ENCODE assay signal across 13 mouse cellular contexts in the genomic region with DNA sequence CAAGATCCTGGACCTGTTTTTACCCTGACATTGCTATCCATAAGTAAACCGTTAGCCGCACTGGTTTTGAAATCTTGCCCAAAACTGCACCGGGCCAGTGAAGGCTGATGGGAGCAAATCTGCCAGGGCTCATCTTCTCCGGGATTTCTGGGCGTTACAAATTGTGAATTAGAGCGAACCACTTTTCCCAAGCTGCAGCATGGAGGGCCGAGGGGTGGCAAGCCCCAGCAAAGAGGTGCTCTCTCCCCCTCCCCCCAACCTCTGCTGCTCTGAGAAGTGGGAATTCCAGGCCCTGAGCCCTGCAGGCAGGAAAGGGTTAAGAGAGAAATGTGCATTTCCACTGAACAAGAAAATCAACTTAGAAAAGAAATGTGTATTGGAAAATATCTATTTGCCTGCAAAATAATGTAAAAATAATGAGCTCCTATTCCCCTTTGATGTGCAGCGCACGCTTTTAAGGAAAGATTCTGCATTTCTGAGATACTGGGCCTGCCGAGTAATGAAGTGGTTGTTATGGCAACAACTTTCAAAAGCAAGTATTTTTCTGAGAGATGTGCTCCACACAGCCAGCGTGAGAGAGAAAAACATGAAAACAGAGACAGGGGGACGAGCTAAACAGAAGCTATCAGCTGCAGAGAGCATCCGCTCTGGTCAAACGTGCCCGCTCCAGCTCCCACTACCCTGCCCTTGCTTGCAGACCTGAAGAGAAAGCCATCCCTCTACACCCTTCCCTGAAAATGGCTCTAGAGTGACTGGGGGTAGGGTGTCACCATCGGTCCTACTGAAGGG. TPM values are rescaled to one million over a fixed set of nuclear protein-coding genes. Genes with fewer than 3 reads are reported as not detected.
A peak's percentile ranks its signal among the peaks of the same experiment; 100 is the strongest.
DNase-seq lines count a peak whose midpoint lies in the region; ATAC-seq and TF ChIP-seq lines count a peak whose summit lies in the region.
"Had no signal": no experiment of that assay in that cellular context is flagged by ENCODE, and none has a peak within 500 bp of the region (broad histone marks: within the 10 kb centered on the region; RNA-seq: fewer than 3 reads in every experiment).

No protein-coding gene starts in this region.

- WGBS in forebrain, postnatal 0 days = 10% methylated on average over 16 of the region's 16 CpGs
- 12% methylated on average over 16 of the region's 16 CpGs for WGBS in midbrain, embryonic 14.5 days

- no peak overlapping the region for H3K4me3 ChIP-seq in forebrain, postnatal 0 days (ENCODE audit: low read depth, low read length)
- H3K4me3 ChIP-seq in midbrain, embryonic 14.5 days (replicated peaks; ENCODE audit: low read depth, low read length) = no peak overlapping the region
- H3K4me3 ChIP-seq: megakaryocyte, embryonic 14.5 days had no signal

- peak overlapping the region; percentile 62 for H3K27ac ChIP-seq in forebrain, postnatal 0 days (ENCODE audit: low read depth, low read length)
- H3K27ac ChIP-seq in midbrain, embryonic 14.5 days (replicated peaks; ENCODE audit: low read depth, low read length) = peak overlapping the region; percentile 88
- H3K27ac ChIP-seq: stomach, postnatal 0 days had no signal

- H3K4me2 ChIP-seq in forebrain, postnatal 0 days (ENCODE audit: low read depth) = peak overlapping the region; percentile 38
- H3K4me2 ChIP-seq in midbrain, embryonic 14.5 days (ENCODE audit: low read length) = peak overlapping the region; percentile 39

- H3K27me3 ChIP-seq in forebrain, postnatal 0 days (ENCODE audit: insufficient read depth, low read length) = peaks cover 3% of the 10 kb centered on the region; the same call in 1 of the 2 replicates
- no peaks in the 10 kb centered on the region for H3K27me3 ChIP-seq in midbrain, embryonic 14.5 days (ENCODE audit: control insufficient read depth, insufficient read depth, low read length)

- DNase-seq in layer of hippocampus, adult 11-12 months (ENCODE audit: low spot score) = peak; percentile 17
- no peak for DNase-seq in layer of hippocampus, adult 8-10 months (ENCODE audit: low spot score in 2 of 2)
- peak; percentile 73 for DNase-seq in forebrain, postnatal 0 days
- peak; percentile 84 for DNase-seq in midbrain, embryonic 14.5 days
- DNase-seq in gastrocnemius, postnatal 25 days = no peak
- no peak for DNase-seq in gastrocnemius, adult 18-20 months (ENCODE audit: low spot score)
- no peak for DNase-seq in gastrocnemius, postnatal 4 days (ENCODE audit: low spot score in 2 of 2)
- DNase-seq: kidney, postnatal 14 days had no signal

- TF ChIP-seq CTCF in forebrain, postnatal 0 days (IDR thresholded peaks at IDR 0.05; ENCODE audit: low read depth) = no peak

- ATAC-seq in activated CD4-positive, CD25-positive, alpha-beta regulatory T cell, adult 4 months = peak; percentile 43
- ATAC-seq in forebrain, postnatal 0 days = peak; percentile 86
- ATAC-seq in midbrain, embryonic 14.5 days (ENCODE audit: low FRiP score, low TSS enrichment) = peak; percentile 62; the same call in 1 of the 2 replicates

- no peaks in the 10 kb centered on the region for H3K9me3 ChIP-seq in forebrain, postnatal 0 days (ENCODE audit: low read length)
- H3K9me3 ChIP-seq in midbrain, embryonic 14.5 days (ENCODE audit: control insufficient read depth, low read length) = no peaks in the 10 kb centered on the region

- no peak overlapping the region; the same call in 1 of the 2 replicates for H3K9ac ChIP-seq in forebrain, postnatal 0 days
- no peak overlapping the region for H3K9ac ChIP-seq in midbrain, embryonic 14.5 days (replicated peaks; ENCODE audit: low read length)

- no peaks in the 10 kb centered on the region for H3K36me3 ChIP-seq in forebrain, postnatal 0 days (ENCODE audit: insufficient read depth)
- H3K36me3 ChIP-seq in midbrain, embryonic 14.5 days (ENCODE audit: control insufficient read depth, insufficient read depth, low read length) = no peaks in the 10 kb centered on the region

- H3K4me1 ChIP-seq in forebrain, postnatal 0 days (ENCODE audit: insufficient read depth) = 0 out of 2 replicates have a peak, but pooled peaks cover 6% of the 10 kb centered on the region
- peaks cover 33% of the 10 kb centered on the region for H3K4me1 ChIP-seq in midbrain, embryonic 14.5 days (ENCODE audit: control insufficient read depth, insufficient read depth, low read length)
- H3K4me1 ChIP-seq: megakaryocyte, embryonic 14.5 days had no signal

RNA-seq across cellular contexts. Expression of gene Gtsf1l, which starts 24.0 kb away (rescaled TPM):
- not detected for total RNA-seq in layer of hippocampus, adult 8-10 months (2022)
- polyA plus RNA-seq in activated CD4-positive, CD25-positive, alpha-beta regulatory T cell, adult 4 months (2017; shearing (Covaris generic)) = not detected
- not detected in 2 replicates for total RNA-seq in forebrain, postnatal 0 days (2014; rRNA removed)
- polyA plus RNA-seq in forebrain, postnatal 0 days (2015; fragmentation: Nextera tagmentation; extraction: Ambion mirVana) = 0.31 TPM in 1 of 2 replicates, not detected in the other
- polyA plus RNA-seq in midbrain, embryonic 14.5 days (2014; fragmentation: Nextera tagmentation; extraction: Ambion mirVana) = not detected in 2 replicates
- not detected for total RNA-seq in gastrocnemius, postnatal 25 days (2021)
- total RNA-seq in gastrocnemius, adult 18-20 months (2021) = not detected
- total RNA-seq in gastrocnemius, postnatal 4 days (2021) = not detected
- total RNA-seq: liver, adult 2 months had no signal
- polyA plus RNA-seq: heart, embryonic 14.5 days; liver, adult 2 months had no signal

RNA-seq across cellular contexts. Expression of gene Mybl2, which starts 57.1 kb away (rescaled TPM):
- total RNA-seq in layer of hippocampus, adult 8-10 months (2022) = 1 to 10 TPM; 1.0 to 2.8 (median 1.8) TPM
- 1 to 10 TPM; 3.2 to 4.7 TPM for polyA plus RNA-seq in activated CD4-positive, CD25-positive, alpha-beta regulatory T cell, adult 4 months (2017; shearing (Covaris generic))
- total RNA-seq in forebrain, postnatal 0 days (2014; rRNA removed) = 2.8 and 3.0 TPM in 2 replicates
- 2.1 and 3.1 TPM in 2 replicates for polyA plus RNA-seq in forebrain, postnatal 0 days (2015; fragmentation: Nextera tagmentation; extraction: Ambion mirVana)
- polyA plus RNA-seq in midbrain, embryonic 14.5 days (2014; fragmentation: Nextera tagmentation; extraction: Ambion mirVana) = 2.4 and 4.2 TPM in 2 replicates
- total RNA-seq in gastrocnemius, postnatal 25 days (2021) = under 1 TPM; 0.56 to 0.70 TPM
- total RNA-seq in gastrocnemius, adult 18-20 months (2021) = under 1 TPM; 0.12 to 0.25 TPM
- 10 to 100 TPM; 10.6 TPM for total RNA-seq in gastrocnemius, postnatal 4 days (2021)

Comparison
In these comparisons a context has a peak if more than half of its experiments do, and no peak if none do; other contexts are left out.
1. DNase-seq: peak in layer of hippocampus, adult 11-12 months (single experiment), forebrain, postnatal 0 days (single experiment) and midbrain, embryonic 14.5 days (single experiment); none in layer of hippocampus, adult 8-10 months (0 of 2), gastrocnemius, postnatal 25 days (single experiment), gastrocnemius, adult 18-20 months (single experiment) and gastrocnemius, postnatal 4 days (0 of 2).
2. Peak in every context shown above with its lines, with median percentiles within 50 percentile points of each other: ATAC-seq.